Mouse (Mus musculus) liver, embryonic 14.5 days (tissue): Measurements from ENCODE around the gene Prnp. TPM values are rescaled to one million over a fixed set of nuclear protein-coding genes. Genes with fewer than 3 reads are reported as not detected.

Experiments
- ATAC-seq: fragments of 200-750 bp; cut with Nextera tagmentation; 2 replicates; pipeline ENCODE4 v1.8.0; 2017; ENCODE audit warnings: moderate number of reproducible peaks, mild to moderate bottlenecking, moderate library complexity; ENCODE audit not compliant: insufficient read depth
- DNase-seq, 3 experiments: peaks; one replicate each; pipeline ENCODE4 v3.0.0-alpha.2; 2012 to 2013; ENCODE audit warnings: low read depth in 3 of 3, low spot score in 3 of 3
- H3K27ac ChIP-seq: fragments of 300-500 bp; sonication (generic); 2 replicates; pipeline ENCODE4 v1.5.1; 2014; ENCODE audit warnings: moderate library complexity, mild to moderate bottlenecking, control low read depth, inconsistent platforms
- H3K27me3 ChIP-seq: fragments of 300-500 bp; sonication (generic); 2 replicates; pipeline ENCODE4 v1.6.1; 2014; ENCODE audit warnings: mild to moderate bottlenecking, low read length, moderate library complexity; ENCODE audit not compliant: control insufficient read depth, insufficient read depth
- H3K36me3 ChIP-seq: fragments of 300-500 bp; sonication (generic); replicated peaks from 2 replicates; pipeline ENCODE4 v1.6.1; 2014; ENCODE audit warnings: low read depth; ENCODE audit not compliant: control insufficient read depth, insufficient read depth
- H3K4me1 ChIP-seq, 2 experiments: fragments of 200-500 bp in 1 of 2; fragments of 300-500 bp in 1 of 2; sonication (generic) in 1 of 2; replicated peaks; 2 replicates each; pipeline ENCODE4 v1.6.1; 2012 to 2014; ENCODE audit warnings: antibody characterized with exemption in 1 of 2, inconsistent platforms in 1 of 2, low read length in 1 of 2; ENCODE audit not compliant: control insufficient read depth in 2 of 2, insufficient read depth in 2 of 2
- H3K4me2 ChIP-seq: fragments of 300-500 bp; sonication (generic); 2 replicates; pipeline ENCODE4 v1.6.1; 2014; ENCODE audit warnings: low read depth, mild to moderate bottlenecking, control low read depth, moderate library complexity
- H3K4me3 ChIP-seq, 2 experiments: fragments of 200-500 bp in 1 of 2; fragments of 300-500 bp in 1 of 2; sonication (generic) in 1 of 2; 2 replicates each; pipeline ENCODE4 v1.5.1; 2012 to 2014; ENCODE audit warnings: low read depth in 2 of 2, low read length in 2 of 2, mild to moderate bottlenecking in 2 of 2, control low read depth in 1 of 2, inconsistent platforms in 1 of 2, moderate library complexity in 1 of 2; ENCODE audit not compliant: insufficient read depth in 1 of 2
- H3K9ac ChIP-seq: fragments of 300-500 bp; sonication (generic); replicated peaks from 2 replicates; pipeline ENCODE4 v1.6.1; 2014; ENCODE audit warnings: mild to moderate bottlenecking, control low read depth, moderate library complexity
- H3K9me3 ChIP-seq: fragments of 300-500 bp; sonication (generic); 2 replicates; pipeline ENCODE4 v1.6.1; 2016; ENCODE audit warnings: low read length, mixed read lengths; ENCODE audit not compliant: control insufficient read depth
- CTCF ChIP-seq: IDR thresholded peaks from 2 replicates; pipeline ENCODE4 v1.5.1; 2016; ENCODE audit warnings: antibody characterized with exemption, low read depth, control low read depth
- EP300 ChIP-seq: IDR thresholded peaks from 2 replicates; pipeline ENCODE4 v1.6.1; 2016; ENCODE audit warnings: antibody characterized with exemption, low read depth
- WGBS: fragments of 180-500 bp; shearing (Covaris S2); extraction: QIAGEN DNeasy Blood & Tissue Kit; methylation state at CpG from one replicate; pipeline ENCODE4 v1.1.7; 2014; ENCODE audit not compliant: insufficient replicate concordance; 5-methylcytosine and 5-hydroxymethylcytosine counted together
- polyA plus RNA-seq, 2 experiments: library from polyadenylated mRNA; depleted of rRNA in 1 of 2; stranded (reverse) in 1 of 2; unstranded in 1 of 2; fragments of >200 nt; fragmentation: Nextera tagmentation in 1 of 2; extraction: Ambion mirVana in 1 of 2; gene quantifications; 2 replicates each; pipeline versions ENCODE4 v1.2.1 to v1.2.3; 2012 to 2014

Gene Prnp
- polyA plus RNA-seq (2012; rRNA removed) (12.5 and 15.6 TPM in 2 replicates), polyA plus RNA-seq (2014; fragmentation: Nextera tagmentation; extraction: Ambion mirVana) (16.9 and 20.3 TPM in 2 replicates)

- H3K4me2 ChIP-seq, result peak within 1 kb of the TSS; percentile 81
- peak within 1 kb of the TSS; percentile 98 for H3K9ac ChIP-seq
- no peaks in the 10 kb centered on the region for H3K27me3 ChIP-seq
- H3K36me3 ChIP-seq, result 0 out of 2 replicates have a peak, but pooled peaks cover 2% of the 10 kb centered on the region
- H3K4me1 ChIP-seq, result peaks cover 21 to 32% of the 10 kb centered on the region in 2 experiments
- peak; percentile 84 for ATAC-seq
- H3K27ac ChIP-seq, result peak within 1 kb of the TSS; percentile 83
- no peaks in the 10 kb centered on the region for H3K9me3 ChIP-seq
- peak; percentile 87 to 90 (median 90) for DNase-seq
- H3K4me3 ChIP-seq, result peak within 1 kb of the TSS; percentile 87 to 96
- TF ChIP-seq EP300, result peak; percentile 41
- TF ChIP-seq CTCF, result peak; percentile 21; the same call in 1 of the 2 replicates
- 4% methylated on average over 52 of the region's 52 CpGs for WGBS
Measured at GRCm38 (mm10) chr2:131909683-131910572, at the start of gene Prnp, which contains the start of gene Prn. Gene Prnp (plus strand): TSS chr2:131909928. Gene Prn (plus strand): TSS chr2:131909957.

- DNase-seq (no peak), ATAC-seq (no peak)
- H3K27me3 ChIP-seq, result no peaks in the 10 kb centered on the region
- 59% methylated on average over 3 of the region's 3 CpGs for WGBS
- H3K4me1 ChIP-seq, result peaks cover 12 to 13% of the 10 kb centered on the region in 2 experiments; a peak in 3 of 4 replicates
- no peaks in the 10 kb centered on the region for H3K36me3 ChIP-seq
- H3K4me2 ChIP-seq, result no peak overlapping the region
- no peak overlapping the region for H3K4me3 ChIP-seq
- no peak for TF ChIP-seq CTCF
- TF ChIP-seq EP300, result no peak
- no peaks in the 10 kb centered on the region for H3K9me3 ChIP-seq
- H3K27ac ChIP-seq, result no peak overlapping the region
- H3K9ac ChIP-seq, result no peak overlapping the region
Measured at GRCm38 (mm10) chr2:131862617-131863275, 47.0 kb upstream of the Prnp start.

- H3K36me3 ChIP-seq, result no peaks in the 10 kb centered on the region
- TF ChIP-seq EP300 (no peak), CTCF (no peak)
- H3K9ac ChIP-seq, result no peak overlapping the region
- no peaks in the 10 kb centered on the region for H3K9me3 ChIP-seq
- H3K27me3 ChIP-seq, result no peaks in the 10 kb centered on the region
- WGBS, result 45% methylated on average over 3 of the region's 3 CpGs
- H3K4me3 ChIP-seq, result no peak overlapping the region
- peaks cover 12 to 13% of the 10 kb centered on the region in 2 experiments; a peak in 3 of 4 replicates for H3K4me1 ChIP-seq
- no peak overlapping the region for H3K27ac ChIP-seq
- H3K4me2 ChIP-seq, result no peak overlapping the region
- ATAC-seq (no peak), DNase-seq (no peak)
Measured at GRCm38 (mm10) chr2:131863472-131863871, 46.3 kb upstream of the Prnp start.

DNA sequence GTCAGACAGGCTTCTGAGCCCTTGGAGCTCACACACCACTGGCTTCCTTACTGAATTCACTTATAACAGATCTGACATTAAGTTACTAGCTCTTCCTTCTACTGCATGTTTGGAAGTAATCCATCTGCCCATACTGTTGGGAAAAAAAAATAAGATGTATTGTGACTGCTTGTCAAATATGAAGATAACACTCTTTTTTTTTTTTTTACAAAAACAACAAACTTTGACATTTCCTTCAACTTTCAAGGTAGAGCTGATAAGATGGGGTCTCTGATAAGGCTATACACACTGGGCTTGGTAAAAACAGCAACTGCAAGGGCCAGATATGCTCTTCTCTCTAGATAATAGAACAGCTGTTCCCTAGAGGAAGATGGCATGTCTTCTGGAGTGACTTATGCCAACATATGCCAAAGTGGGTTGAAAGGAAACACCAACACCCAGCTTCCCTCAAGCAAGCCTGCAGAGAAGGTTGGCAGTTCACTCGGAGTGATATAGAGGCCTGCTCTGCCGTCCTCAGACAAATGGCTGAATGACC lies 45.4 kb upstream of the Prnp start:
- ATAC-seq (peak; percentile 76), DNase-seq (peak in 2 of 3 experiments; percentile 45 to 55)
- 44% methylated on average over 2 of the region's 2 CpGs for whole genome bisulfite sequencing

More for the DNA sequence above, 45.4 kb upstream of the Prnp start:
- no peaks in the 10 kb centered on the region for H3K36me3 ChIP-seq
- H3K27ac ChIP-seq, result no peak overlapping the region
- TF ChIP-seq CTCF, result no peak
- peak; percentile 72 for TF ChIP-seq EP300
- no peaks in the 10 kb centered on the region for H3K27me3 ChIP-seq
- no peak overlapping the region for H3K9ac ChIP-seq
- H3K4me2 ChIP-seq, result no peak overlapping the region
- H3K4me1 ChIP-seq, result peaks cover 12 to 13% of the 10 kb centered on the region in 2 experiments; a peak in 3 of 4 replicates
- H3K4me3 ChIP-seq, result no peak overlapping the region
- H3K9me3 ChIP-seq, result no peaks in the 10 kb centered on the region
